Mouse (Mus musculus): ENCODE data around the gene Odf3l2.

Odf3l2 gene

GRCm38 (mm10) chr10:79633006-79633777 lies 12.3 kb downstream of the Odf3l2 start:
- in situ Hi-C loops (cut with MboI, MseI) = loop anchor here (25.0 kb wide), 1 partner anchor 1946 kb away; the partner anchor contains the start of genes Gm19402, Gm9508 and Tspear

DNA sequence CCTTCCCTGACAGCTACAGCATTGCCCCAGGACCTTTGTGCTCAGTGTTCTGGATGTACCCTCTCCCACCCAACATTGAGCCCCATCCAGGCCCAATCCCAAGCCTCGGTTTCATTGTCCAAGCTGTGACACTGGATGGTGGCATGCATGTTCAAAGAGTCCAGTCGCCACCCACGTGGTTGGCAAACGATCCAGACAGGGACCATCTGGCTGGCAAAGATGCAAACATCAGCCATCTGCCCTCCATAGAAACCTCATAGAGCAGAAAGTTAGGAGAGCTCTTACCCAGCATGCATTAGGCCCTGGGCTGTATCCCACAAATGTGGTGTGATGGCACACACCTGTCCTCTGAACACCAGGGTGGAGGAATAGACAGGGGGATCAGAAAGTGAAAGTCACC lies 14.1 kb downstream of the Odf3l2 start:
- in situ Hi-C loops (cut with MboI, MseI) = loop anchor here (25.0 kb wide), 1 partner anchor 1944 kb away; the partner anchor contains the start of genes Gm19402, Gm9508 and Tspear

DNA sequence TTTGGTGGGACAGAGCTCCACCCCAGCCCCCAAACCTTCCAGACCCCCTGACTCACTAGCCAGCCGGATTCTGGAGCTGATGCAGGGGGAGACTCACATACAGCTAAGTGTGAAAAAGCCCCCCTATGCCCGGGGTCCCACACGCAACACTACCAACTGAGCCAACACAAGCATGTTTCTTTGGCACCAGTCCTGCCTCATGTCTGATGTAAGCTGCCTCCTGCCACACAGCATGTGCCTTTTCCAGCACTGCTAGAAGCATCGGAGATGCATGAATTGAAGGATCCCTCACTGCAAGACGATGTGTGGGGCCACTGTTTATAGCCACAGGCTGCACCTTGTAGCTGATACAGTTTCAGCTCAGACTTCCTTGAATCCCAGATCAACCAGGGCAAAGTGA lies 17.2 kb downstream of the Odf3l2 start:
- in situ Hi-C loops (cut with MboI, MseI) = loop anchor here (25.0 kb wide), 1 partner anchor 1941 kb away; the partner anchor contains the start of genes Gm19402, Gm9508 and Tspear

GRCm38 (mm10) chr10:79626156-79626555 lies 19.4 kb downstream of the Odf3l2 start:
- in situ Hi-C loops (cut with MboI, MseI) = loop anchor here (25.0 kb wide), 1 partner anchor 1939 kb away; the partner anchor contains the start of genes Gm19402, Gm9508 and Tspear

DNA sequence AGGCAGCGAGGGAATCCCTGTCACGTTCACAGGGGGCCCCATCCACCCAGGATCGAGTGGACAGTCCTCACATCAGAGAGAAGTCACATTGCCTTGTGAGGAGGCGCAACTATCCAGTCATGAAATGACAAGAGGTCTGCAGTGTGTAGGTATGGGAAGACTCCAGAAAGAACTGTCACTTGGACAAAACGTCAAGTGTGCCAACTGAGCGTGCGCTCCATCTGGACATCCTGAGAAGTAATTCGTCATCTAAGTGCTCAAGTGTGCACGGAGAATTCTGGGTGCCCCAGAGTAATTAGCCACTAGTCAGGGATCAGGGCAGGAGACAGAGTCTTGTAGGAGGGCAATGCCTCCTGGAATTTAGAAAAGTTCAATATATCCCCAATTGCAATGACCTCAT lies 20.1 kb downstream of the Odf3l2 start:
- in situ Hi-C loops (cut with MboI, MseI) = loop anchor here (25.0 kb wide), 1 partner anchor 1938 kb away; the partner anchor contains the start of genes Gm19402, Gm9508 and Tspear

DNA sequence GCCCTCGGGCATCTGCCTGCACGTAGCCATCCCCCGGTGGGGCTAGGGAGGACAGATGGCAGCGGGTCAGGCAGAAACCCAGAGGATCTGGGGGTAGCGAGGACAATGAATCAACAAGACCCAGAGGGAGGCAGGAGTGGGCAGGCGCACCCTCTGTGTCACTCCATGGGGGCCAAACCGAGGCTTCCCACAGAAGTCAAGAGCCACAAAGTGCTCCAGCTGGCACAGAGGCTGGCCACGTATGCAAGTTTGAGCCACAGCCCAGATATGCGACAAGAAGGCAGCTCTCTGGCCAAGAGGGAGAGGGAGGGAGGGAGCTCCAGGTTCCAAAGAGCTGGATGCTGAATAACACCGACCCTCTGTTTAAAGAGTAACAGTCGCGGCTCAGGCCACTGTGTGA lies 21.6 kb downstream of the Odf3l2 start:
- in situ Hi-C loops (cut with MboI, MseI) = no loop called here

DNA sequence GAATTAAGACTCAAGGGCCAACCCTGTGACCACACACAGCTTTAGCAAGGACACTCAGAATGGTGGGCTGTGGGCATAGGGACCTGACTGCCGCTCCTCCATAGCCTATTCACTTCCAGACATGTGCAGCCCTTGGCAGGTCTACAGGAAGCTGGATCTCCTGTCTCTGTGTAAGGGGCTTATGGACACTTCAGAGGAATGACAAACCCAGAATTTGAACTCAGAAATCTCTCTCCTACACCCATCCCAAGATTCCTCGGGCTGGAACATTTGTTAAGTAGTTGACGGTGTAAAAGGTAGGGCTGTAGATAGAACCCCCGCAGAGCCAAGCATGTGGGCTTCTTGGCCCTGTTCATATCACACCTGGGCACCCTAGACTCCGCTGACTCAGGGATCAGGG lies 29.2 kb downstream of the Odf3l2 start:
- in situ Hi-C loops (cut with MboI, MseI) = no loop called here

DNA sequence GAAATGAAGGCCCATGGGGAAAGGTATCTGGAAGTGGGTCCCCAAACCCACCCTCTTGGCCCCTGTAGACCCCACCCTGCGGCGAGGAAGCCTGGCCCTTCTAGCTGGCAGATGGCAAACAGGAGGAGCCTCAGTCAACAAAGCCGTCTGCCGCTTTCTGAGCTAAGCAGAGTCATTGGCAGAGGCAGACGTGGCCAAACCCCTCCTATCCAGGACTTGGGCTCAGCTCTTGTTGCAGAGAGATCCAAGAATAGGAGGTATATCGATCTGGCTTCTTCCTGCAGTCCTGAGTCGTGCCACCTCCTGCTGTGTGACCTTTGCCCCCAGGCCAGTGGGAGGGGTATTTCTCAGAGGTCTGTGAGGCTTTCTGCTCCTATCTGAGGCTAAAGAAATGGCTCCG lies 29.7 kb downstream of the Odf3l2 start:
- in situ Hi-C loops (cut with MboI, MseI) = no loop called here

- in situ Hi-C loops (cut with MboI, MseI) = no loop called here
Observed at GRCm38 (mm10) chr10:79614305-79614643, 31.3 kb downstream of the Odf3l2 start.

GRCm38 (mm10) chr10:79613578-79614304 lies 31.8 kb downstream of the Odf3l2 start, which contains the start of gene C2cd4c:
C2cd4c (minus strand) TSS chr10:79614025.
- in situ Hi-C loops (cut with MboI, MseI) = no loop called here

- in situ Hi-C loops (cut with MboI, MseI) = no loop called here
Observed at GRCm38 (mm10) chr10:79612192-79613135, 33.1 kb downstream of the Odf3l2 start.

- in situ Hi-C loops (cut with MboI, MseI) = no loop called here
Observed at GRCm38 (mm10) chr10:79611296-79611695, 34.2 kb downstream of the Odf3l2 start.

GRCm38 (mm10) chr10:79609276-79609675 lies 36.3 kb downstream of the Odf3l2 start:
- in situ Hi-C loops (cut with MboI, MseI) = no loop called here

- in situ Hi-C loops (cut with MboI, MseI) = no loop called here
Observed at GRCm38 (mm10) chr10:79607892-79608291, 37.6 kb downstream of the Odf3l2 start.

GRCm38 (mm10) chr10:79606537-79606936 lies 39.0 kb downstream of the Odf3l2 start:
- in situ Hi-C loops (cut with MboI, MseI) = no loop called here

- in situ Hi-C loops (cut with MboI, MseI) = loop anchor here (5.0 kb wide), 1 partner anchor 49 kb away; the partner anchor contains the start of gene Odf3l2
Observed at GRCm38 (mm10) chr10:79597936-79598230, 47.7 kb downstream of the Odf3l2 start.

DNA sequence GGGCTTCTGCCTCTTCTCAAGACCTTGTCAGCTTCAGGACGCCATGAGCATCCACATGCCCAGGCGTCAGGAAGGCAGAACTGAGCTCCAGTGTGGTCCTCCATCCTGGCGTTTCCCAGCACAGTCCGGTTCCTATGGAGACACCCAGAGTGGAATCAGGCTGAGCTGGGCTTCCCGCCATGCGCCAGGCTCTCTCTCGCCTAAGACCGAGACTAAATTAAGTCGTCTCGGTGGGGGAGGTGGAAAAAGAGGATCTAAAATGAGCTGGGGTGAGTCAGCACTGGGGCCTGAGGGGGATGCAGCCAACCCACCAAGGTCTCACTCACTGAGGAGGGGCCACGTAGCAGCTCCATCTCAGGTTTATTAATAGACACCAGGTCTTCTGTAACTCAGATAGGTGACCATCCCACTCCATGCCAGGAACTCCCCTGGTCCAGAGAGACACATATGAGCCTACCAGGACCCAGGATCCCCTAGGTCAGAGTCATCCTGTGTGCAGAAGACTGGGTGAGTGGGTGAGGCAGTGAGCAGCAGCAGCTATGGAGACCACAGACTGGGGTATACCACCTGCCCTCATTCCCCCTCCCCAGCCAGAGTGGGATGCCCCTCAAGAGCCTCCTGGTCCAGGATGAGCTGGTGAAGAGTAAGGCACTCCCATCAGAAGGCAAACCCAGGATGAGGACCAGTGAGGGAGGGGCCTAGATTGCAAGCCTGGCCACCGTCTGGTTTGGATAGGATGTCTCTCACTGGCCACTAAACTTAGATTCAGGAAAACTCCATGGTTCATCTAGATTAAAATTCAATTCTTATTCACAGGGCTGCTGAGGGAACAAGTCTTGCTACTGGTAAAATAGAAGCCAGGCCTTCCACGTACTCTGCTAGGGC lies 48.2 kb downstream of the Odf3l2 start:
- in situ Hi-C loops (cut with MboI, MseI) = loop anchor here (5.0 kb wide), 1 partner anchor 50 kb away; the partner anchor contains the start of gene Odf3l2

- in situ Hi-C loops (cut with MboI, MseI) = loop anchor here (5.0 kb wide), 1 partner anchor 52 kb away; the partner anchor contains the start of gene Odf3l2
Observed at GRCm38 (mm10) chr10:79595590-79595929, 50.0 kb downstream of the Odf3l2 start.

- in situ Hi-C loops (cut with MboI, MseI) = loop anchor here (5.0 kb wide), 1 partner anchor 52 kb away; the partner anchor contains the start of gene Odf3l2
Observed at GRCm38 (mm10) chr10:79594872-79595589, 50.5 kb downstream of the Odf3l2 start.

DNA sequence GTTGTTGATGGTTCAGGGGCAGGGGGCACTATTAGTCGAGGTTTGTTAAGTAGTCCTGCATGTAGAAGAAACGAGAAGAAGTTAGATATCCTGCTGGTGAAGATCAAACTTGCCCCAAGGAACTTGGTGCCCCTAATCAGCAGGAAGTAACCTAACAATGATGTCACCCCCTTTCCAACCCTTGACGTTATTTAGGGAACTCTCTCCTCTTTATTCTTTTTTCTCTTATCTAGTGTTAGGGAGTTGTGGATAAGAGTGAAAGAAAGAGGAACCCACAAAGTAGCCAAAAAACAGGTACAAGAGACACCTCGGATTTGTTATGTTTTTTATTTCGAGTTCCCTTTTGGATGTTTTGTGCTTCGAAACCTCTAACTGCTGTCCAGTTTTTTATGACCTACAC lies 51.4 kb downstream of the Odf3l2 start:
- in situ Hi-C loops (cut with MboI, MseI) = no loop called here
